Mouse (Mus musculus): ENCODE results near the gene Prss40. TPM values are rescaled to one million over a fixed set of nuclear protein-coding genes. Genes with fewer than 3 reads are reported as not detected.
"Not testable (repeated sequence)": the region's sequence is repeated elsewhere in the genome, so short reads cannot be mapped to it uniquely, and the experiment has no call there.

The Prss40 gene
- polyA plus RNA-seq, 2 experiments, result not detected

- H3K27ac ChIP-seq, result no peak overlapping the region
- H3K9ac ChIP-seq (replicated peaks), result no peak overlapping the region
- no peak overlapping the region for H3K4me3 ChIP-seq (ENCODE audit: insufficient read depth in 1 of 2, low read depth in 2 of 2, low read length in 2 of 2)
- no peaks in the 10 kb centered on the region for H3K27me3 ChIP-seq (ENCODE audit: control insufficient read depth, insufficient read depth, low read length)
- TF ChIP-seq EP300 (IDR thresholded peaks at IDR 0.05; ENCODE audit: low read depth), result no peak
- TF ChIP-seq CTCF (IDR thresholded peaks at IDR 0.05; ENCODE audit: low read depth), result no peak
- no peaks in the 10 kb centered on the region for H3K9me3 ChIP-seq (ENCODE audit: control insufficient read depth, low read length)
- DNase-seq (ENCODE audit: low read depth in 3 of 3, low spot score in 3 of 3), result no peak
- 55% methylated on average over 7 of the region's 7 CpGs for WGBS (ENCODE audit: insufficient replicate concordance)
- no peaks in the 10 kb centered on the region for H3K4me1 ChIP-seq (replicated peaks; ENCODE audit: control insufficient read depth in 2 of 2, insufficient read depth in 2 of 2, low read length in 1 of 2)
- H3K4me2 ChIP-seq (ENCODE audit: low read depth), result no peak overlapping the region
- H3K36me3 ChIP-seq (replicated peaks; ENCODE audit: control insufficient read depth, insufficient read depth, low read depth), result no peaks in the 10 kb centered on the region
- ATAC-seq (ENCODE audit: insufficient read depth), result no peak
Measured at GRCm38 (mm10) chr1:34554275-34554674, 6.5 kb downstream of the Prss40 start.

- ATAC-seq (ENCODE audit: insufficient read depth) (no peak), DNase-seq (ENCODE audit: low read depth in 3 of 3, low spot score in 3 of 3) (no peak)
- Histone ChIP-seq H3K9ac (replicated peaks) (no peak overlapping the region), H3K36me3 (replicated peaks; ENCODE audit: control insufficient read depth, insufficient read depth, low read depth) (no peaks in the 10 kb centered on the region), H3K4me3 (ENCODE audit: insufficient read depth in 1 of 2, low read depth in 2 of 2, low read length in 2 of 2) (no peak overlapping the region), H3K27ac (no peak overlapping the region), H3K27me3 (ENCODE audit: control insufficient read depth, insufficient read depth, low read length) (no peaks in the 10 kb centered on the region), H3K4me1 (replicated peaks; ENCODE audit: control insufficient read depth in 2 of 2, insufficient read depth in 2 of 2, low read length in 1 of 2) (no peaks in the 10 kb centered on the region), H3K4me2 (ENCODE audit: low read depth) (no peak overlapping the region), H3K9me3 (ENCODE audit: control insufficient read depth, low read length) (no peaks in the 10 kb centered on the region)
- no peak for TF ChIP-seq EP300 (IDR thresholded peaks at IDR 0.05; ENCODE audit: low read depth)
- no peak for TF ChIP-seq CTCF (IDR thresholded peaks at IDR 0.05; ENCODE audit: low read depth)
- 82% methylated on average over 1 of the region's 1 CpGs for WGBS (ENCODE audit: insufficient replicate concordance)
Measured at GRCm38 (mm10) chr1:34553690-34554089, 7.1 kb downstream of the Prss40 start.

- Histone ChIP-seq H3K9me3 (ENCODE audit: control insufficient read depth, low read length) (no peaks in the 10 kb centered on the region), H3K9ac (replicated peaks) (no peak overlapping the region), H3K27ac (no peak overlapping the region), H3K36me3 (replicated peaks; ENCODE audit: control insufficient read depth, insufficient read depth, low read depth) (no peaks in the 10 kb centered on the region), H3K4me2 (ENCODE audit: low read depth) (no peak overlapping the region), H3K4me3 (ENCODE audit: insufficient read depth in 1 of 2, low read depth in 2 of 2, low read length in 2 of 2) (no peak overlapping the region), H3K4me1 (replicated peaks; ENCODE audit: control insufficient read depth in 2 of 2, insufficient read depth in 2 of 2, low read length in 1 of 2) (no peaks in the 10 kb centered on the region), H3K27me3 (ENCODE audit: control insufficient read depth, insufficient read depth, low read length) (no peaks in the 10 kb centered on the region)
- DNase-seq (ENCODE audit: low read depth in 3 of 3, low spot score in 3 of 3) (no peak), ATAC-seq (ENCODE audit: insufficient read depth) (no peak)
- TF ChIP-seq CTCF (IDR thresholded peaks at IDR 0.05; ENCODE audit: low read depth), result no peak
- TF ChIP-seq EP300 (IDR thresholded peaks at IDR 0.05; ENCODE audit: low read depth), result no peak
- 36% methylated on average over 1 of the region's 1 CpGs for WGBS (ENCODE audit: insufficient replicate concordance)
Measured at GRCm38 (mm10) chr1:34547074-34547473, 13.7 kb downstream of the Prss40 start.

- Histone ChIP-seq H3K4me3 (ENCODE audit: insufficient read depth in 1 of 2, low read depth in 2 of 2, low read length in 2 of 2) (no peak overlapping the region), H3K36me3 (replicated peaks; ENCODE audit: control insufficient read depth, insufficient read depth, low read depth) (no peaks in the 10 kb centered on the region), H3K4me1 (replicated peaks; ENCODE audit: control insufficient read depth in 2 of 2, insufficient read depth in 2 of 2, low read length in 1 of 2) (no peaks in the 10 kb centered on the region), H3K27me3 (ENCODE audit: control insufficient read depth, insufficient read depth, low read length) (peaks cover 21% of the 10 kb centered on the region), H3K27ac (no peak overlapping the region), H3K9ac (replicated peaks) (no peak overlapping the region), H3K4me2 (ENCODE audit: low read depth) (no peak overlapping the region), H3K9me3 (ENCODE audit: control insufficient read depth, low read length) (no peaks in the 10 kb centered on the region)
- ATAC-seq (ENCODE audit: insufficient read depth) (no peak), DNase-seq (ENCODE audit: low read depth in 3 of 3, low spot score in 3 of 3) (no peak)
- WGBS (ENCODE audit: insufficient replicate concordance), result 10% methylated on average over 16 of the region's 16 CpGs
- no peak for TF ChIP-seq CTCF (IDR thresholded peaks at IDR 0.05; ENCODE audit: low read depth)
- no peak for TF ChIP-seq EP300 (IDR thresholded peaks at IDR 0.05; ENCODE audit: low read depth)
Measured at GRCm38 (mm10) chr1:34536767-34537485, 23.8 kb downstream of the Prss40 start.

GRCm38 (mm10) chr1:34536291-34536766 lies 24.4 kb downstream of the Prss40 start:
- Histone ChIP-seq H3K9ac (replicated peaks) (no peak overlapping the region), H3K9me3 (ENCODE audit: control insufficient read depth, low read length) (no peaks in the 10 kb centered on the region), H3K36me3 (replicated peaks; ENCODE audit: control insufficient read depth, insufficient read depth, low read depth) (no peaks in the 10 kb centered on the region), H3K27me3 (ENCODE audit: control insufficient read depth, insufficient read depth, low read length) (peaks cover 21% of the 10 kb centered on the region), H3K27ac (no peak overlapping the region), H3K4me2 (ENCODE audit: low read depth) (no peak overlapping the region), H3K4me1 (replicated peaks; ENCODE audit: control insufficient read depth in 2 of 2, insufficient read depth in 2 of 2, low read length in 1 of 2) (no peaks in the 10 kb centered on the region), H3K4me3 (ENCODE audit: insufficient read depth in 1 of 2, low read depth in 2 of 2, low read length in 2 of 2) (no peak overlapping the region)
- ATAC-seq (ENCODE audit: insufficient read depth), result no peak
- WGBS (ENCODE audit: insufficient replicate concordance), result 5% methylated on average over 14 of the region's 14 CpGs
- no peak for TF ChIP-seq CTCF (IDR thresholded peaks at IDR 0.05; ENCODE audit: low read depth)
- no peak for TF ChIP-seq EP300 (IDR thresholded peaks at IDR 0.05; ENCODE audit: low read depth)
- DNase-seq (ENCODE audit: low read depth in 3 of 3, low spot score in 3 of 3), result no peak

DNA sequence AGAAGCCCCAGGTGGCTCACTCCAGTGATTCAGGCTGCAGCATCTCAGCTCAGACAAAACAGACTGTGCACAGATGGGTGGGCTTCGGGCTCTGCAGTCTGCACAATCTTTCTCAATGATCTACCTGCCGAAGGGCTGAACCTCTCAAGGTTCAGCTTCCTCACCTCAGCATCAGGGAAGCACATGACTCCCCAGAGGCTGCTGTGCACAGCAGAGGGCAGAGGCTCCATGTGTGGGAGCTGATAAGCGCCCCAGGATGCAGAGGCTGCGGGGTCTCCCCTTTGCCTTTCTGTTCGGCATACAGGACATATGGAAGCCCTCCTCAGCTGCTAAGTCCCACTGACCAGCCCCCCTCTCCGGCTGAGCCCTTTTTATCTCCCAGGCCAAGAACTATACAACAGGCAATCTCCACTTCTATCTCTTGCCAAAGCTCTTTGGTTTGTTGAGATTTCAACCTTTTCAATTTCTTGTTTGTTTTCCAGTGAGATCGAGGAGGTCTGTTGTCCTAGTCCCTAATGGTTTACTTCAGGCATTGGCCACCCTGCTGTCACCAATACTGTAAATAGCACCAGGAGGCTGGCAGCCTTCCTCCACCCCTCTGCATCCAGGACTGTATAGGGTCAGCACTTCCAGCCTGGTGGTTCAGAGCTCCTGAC lies 25.6 kb downstream of the Prss40 start, which contains the start of gene Cfc1:
Gene Cfc1 (plus strand): TSS at position 606 of the 656 bp plus-strand sequence.
- DNase-seq (ENCODE audit: low read depth in 3 of 3, low spot score in 3 of 3); H3K4me3 ChIP-seq (ENCODE audit: insufficient read depth in 1 of 2, low read depth in 2 of 2, low read length in 2 of 2); H3K36me3 ChIP-seq (replicated peaks; ENCODE audit: control insufficient read depth, insufficient read depth, low read depth); H3K9me3 ChIP-seq (ENCODE audit: control insufficient read depth, low read length); H3K9ac ChIP-seq (replicated peaks); H3K4me2 ChIP-seq (ENCODE audit: low read depth); ATAC-seq (ENCODE audit: insufficient read depth); H3K4me1 ChIP-seq (replicated peaks; ENCODE audit: control insufficient read depth in 2 of 2, insufficient read depth in 2 of 2, low read length in 1 of 2); H3K27ac ChIP-seq: not testable (repeated sequence)
- peaks cover 21% of the 10 kb centered on the region for H3K27me3 ChIP-seq (ENCODE audit: control insufficient read depth, insufficient read depth, low read length)
- 7% methylated on average over 7 of the region's 7 CpGs for WGBS (ENCODE audit: insufficient replicate concordance)

GRCm38 (mm10) chr1:34534574-34534973 lies 26.2 kb downstream of the Prss40 start:
- H3K27ac ChIP-seq; ATAC-seq (ENCODE audit: insufficient read depth); H3K9ac ChIP-seq (replicated peaks); DNase-seq (ENCODE audit: low read depth in 3 of 3, low spot score in 3 of 3); H3K4me1 ChIP-seq (replicated peaks; ENCODE audit: control insufficient read depth in 2 of 2, insufficient read depth in 2 of 2, low read length in 1 of 2); H3K9me3 ChIP-seq (ENCODE audit: control insufficient read depth, low read length); H3K4me3 ChIP-seq (ENCODE audit: insufficient read depth in 1 of 2, low read depth in 2 of 2, low read length in 2 of 2); H3K36me3 ChIP-seq (replicated peaks; ENCODE audit: control insufficient read depth, insufficient read depth, low read depth); H3K4me2 ChIP-seq (ENCODE audit: low read depth): not testable (repeated sequence)
- peaks cover 21% of the 10 kb centered on the region for H3K27me3 ChIP-seq (ENCODE audit: control insufficient read depth, insufficient read depth, low read length)
- 7% methylated on average over 3 of the region's 3 CpGs for WGBS (ENCODE audit: insufficient replicate concordance)
